Comparison of ENCODE assay signal across 8 mouse cellular contexts in genomic region chr8:80880196-80881106, GRCm38 (mm10). TPM values are rescaled to one million over a fixed set of nuclear protein-coding genes. Genes with fewer than 3 reads are reported as not detected.
DNase-seq lines count a peak whose midpoint lies in the region; ATAC-seq and TF ChIP-seq lines count a peak whose summit lies in the region.

TSS of gene Gab1 (minus strand) at chr8:80880519.

- H3K27ac ChIP-seq in embryonic facial prominence, embryonic 13.5 days: peak within 1 kb of the TSS; percentile 99
- peak within 1 kb of the TSS; percentile 99 for H3K27ac ChIP-seq in kidney, adult 2 months (ENCODE audit: insufficient read depth, low read depth, low read length)
- H3K27ac ChIP-seq in limb, embryonic 11.5 days (replicated peaks; ENCODE audit: low read depth, low read length): peak within 1 kb of the TSS; percentile 97
- peak within 1 kb of the TSS; percentile 88 for H3K27ac ChIP-seq in midbrain, embryonic 11.5 days (ENCODE audit: low read depth, low read length)

- H3K36me3 ChIP-seq in embryonic facial prominence, embryonic 13.5 days: no peaks in the 10 kb centered on the region
- no peaks in the 10 kb centered on the region for H3K36me3 ChIP-seq in kidney, adult 2 months (ENCODE audit: control insufficient read depth, insufficient read depth, low read length)
- no peaks in the 10 kb centered on the region for H3K36me3 ChIP-seq in limb, embryonic 11.5 days (ENCODE audit: control insufficient read depth, insufficient read depth, low read length)
- no peaks in the 10 kb centered on the region for H3K36me3 ChIP-seq in midbrain, embryonic 11.5 days (ENCODE audit: control insufficient read depth, insufficient read depth, low read length)

- peak within 1 kb of the TSS; percentile 88 for H3K9ac ChIP-seq in embryonic facial prominence, embryonic 13.5 days
- peak within 1 kb of the TSS; percentile 82 for H3K9ac ChIP-seq in limb, embryonic 11.5 days (ENCODE audit: low read length)
- H3K9ac ChIP-seq in midbrain, embryonic 11.5 days (ENCODE audit: low read length): peak within 1 kb of the TSS; percentile 80

- H3K4me3 ChIP-seq in embryonic facial prominence, embryonic 13.5 days: peak within 1 kb of the TSS; percentile 72
- H3K4me3 ChIP-seq in kidney, adult 2 months (ENCODE audit: insufficient read depth, low read depth, low read length): peak within 1 kb of the TSS; percentile 99
- peak within 1 kb of the TSS; percentile 86 for H3K4me3 ChIP-seq in limb, embryonic 11.5 days (ENCODE audit: low read depth, low read length)
- peak within 1 kb of the TSS; percentile 81 for H3K4me3 ChIP-seq in midbrain, embryonic 11.5 days (ENCODE audit: low read depth, low read length)

- ATAC-seq in CD4-positive, CD25-positive, alpha-beta regulatory T cell, adult 4 months: no peak
- ATAC-seq in embryonic facial prominence, embryonic 13.5 days (ENCODE audit: insufficient number of reproducible peaks, insufficient read depth, low FRiP score, low TSS enrichment, low read depth): peak; percentile 97
- peak; percentile 96 for ATAC-seq in limb, embryonic 11.5 days (ENCODE audit: insufficient number of reproducible peaks, low FRiP score, low TSS enrichment, low read depth)
- peak; percentile 96 for ATAC-seq in midbrain, embryonic 11.5 days (ENCODE audit: low FRiP score)

- H3K4me2 ChIP-seq in embryonic facial prominence, embryonic 13.5 days: peak within 1 kb of the TSS; percentile 70
- H3K4me2 ChIP-seq in limb, embryonic 11.5 days (ENCODE audit: low read depth, severe bottlenecking): peak within 1 kb of the TSS; percentile 73
- peak within 1 kb of the TSS; percentile 76 for H3K4me2 ChIP-seq in midbrain, embryonic 11.5 days

- WGBS in embryonic facial prominence, embryonic 13.5 days: 1% methylated on average over 68 of the region's 70 CpGs
- WGBS in kidney, adult 2 months: under 1% methylated on average over 70 of the region's 70 CpGs
- WGBS in limb, embryonic 11.5 days: under 1% methylated on average over 61 of the region's 70 CpGs
- WGBS in midbrain, embryonic 11.5 days: under 1% methylated on average over 67 of the region's 70 CpGs

- TF ChIP-seq CTCF in kidney, adult 2 months (conservative IDR thresholded peaks at IDR 0.05; ENCODE audit: insufficient read depth, insufficient read length, low read depth, low read length): peak; percentile 46; the same call in 1 of the 2 replicates

- no peaks in the 10 kb centered on the region for H3K9me3 ChIP-seq in embryonic facial prominence, embryonic 13.5 days
- H3K9me3 ChIP-seq in limb, embryonic 11.5 days (ENCODE audit: control insufficient read depth, low read length): no peaks in the 10 kb centered on the region
- no peaks in the 10 kb centered on the region for H3K9me3 ChIP-seq in midbrain, embryonic 11.5 days (ENCODE audit: control insufficient read depth, low read length)

- DNase-seq in CD4-positive, CD25-positive, alpha-beta regulatory T cell, adult 2 months (ENCODE audit: low read depth, low spot score): peak; percentile 2
- peak; percentile 95 for DNase-seq in heart, adult 18-20 months
- DNase-seq in kidney, adult 2 months: peak; percentile 95
- DNase-seq in limb, embryonic 11.5 days (ENCODE audit: low spot score): peak; percentile 95
- DNase-seq in midbrain, embryonic 11.5 days (ENCODE audit: low spot score, missing footprints): peak; percentile 99
- peak; percentile 36 to 71 for DNase-seq in spleen, postnatal 10 days (ENCODE audit: low spot score in 2 of 2)

- no peak for TF ChIP-seq POLR2A in kidney, adult 2 months (IDR thresholded peaks at IDR 0.05; ENCODE audit: low read depth, low read length)

- H3K27me3 ChIP-seq in embryonic facial prominence, embryonic 13.5 days: no peaks in the 10 kb centered on the region
- H3K27me3 ChIP-seq in kidney, adult 2 months (replicated peaks; ENCODE audit: control insufficient read depth, insufficient read depth, low read length): no peaks in the 10 kb centered on the region
- H3K27me3 ChIP-seq in limb, embryonic 11.5 days (ENCODE audit: control insufficient read depth, insufficient read depth, low read length): no peaks in the 10 kb centered on the region
- no peaks in the 10 kb centered on the region for H3K27me3 ChIP-seq in midbrain, embryonic 11.5 days (ENCODE audit: control insufficient read depth, insufficient read depth, low read length)

- H3K4me1 ChIP-seq in embryonic facial prominence, embryonic 13.5 days: peaks cover 19% of the 10 kb centered on the region
- peaks cover 14% of the 10 kb centered on the region for H3K4me1 ChIP-seq in kidney, adult 2 months (ENCODE audit: control insufficient read depth, insufficient read depth, low read length)
- peaks cover 7% of the 10 kb centered on the region for H3K4me1 ChIP-seq in limb, embryonic 11.5 days (ENCODE audit: control insufficient read depth, insufficient read depth, low read length)
- peaks cover 11% of the 10 kb centered on the region for H3K4me1 ChIP-seq in midbrain, embryonic 11.5 days (ENCODE audit: control insufficient read depth, insufficient read depth, low read length)

RNA-seq across cellular contexts. Expression of gene Gab1, which starts in this region (rescaled TPM):
- polyA plus RNA-seq in CD4-positive, CD25-positive, alpha-beta regulatory T cell, adult 4 months (2017; shearing (Covaris generic)): not detected
- polyA plus RNA-seq in embryonic facial prominence, embryonic 13.5 days (2015; fragmentation: Nextera tagmentation; extraction: Ambion mirVana): 22.2 and 22.7 TPM in 2 replicates
- 10 to 100 TPM; 30.2 to 35.5 TPM for total RNA-seq in heart, adult 18-20 months (2021)
- polyA plus RNA-seq in kidney, adult 2 months (2012; rRNA removed): 24.6 and 27.8 TPM in 2 replicates
- polyA plus RNA-seq in limb, embryonic 11.5 days (2014; fragmentation: Nextera tagmentation; extraction: Ambion mirVana): 22.2 and 22.4 TPM in 2 replicates
- 17.2 and 18.0 TPM in 2 replicates for polyA plus RNA-seq in midbrain, embryonic 11.5 days (2014; fragmentation: Nextera tagmentation; extraction: Ambion mirVana)

Comparison
In these comparisons a context has a peak if more than half of its experiments do, and no peak if none do; other contexts are left out.
1. RNA of gene Gab1 (polyA plus RNA-seq): 24.6 to 27.8 TPM in kidney, adult 2 months, 22.2 to 22.7 TPM in embryonic facial prominence, embryonic 13.5 days, 22.2 to 22.4 TPM in limb, embryonic 11.5 days and 17.2 to 18.0 TPM in midbrain, embryonic 11.5 days; not detected in CD4-positive, CD25-positive, alpha-beta regulatory T cell, adult 4 months; every median in the first group is over 10 times any median in the second.
2. DNase-seq: peak in every context shown above with its lines; median percentile 99 in midbrain, embryonic 11.5 days; 95 in heart, adult 18-20 months; 95 in kidney, adult 2 months; 95 in limb, embryonic 11.5 days; 54 in spleen, postnatal 10 days; 2 in CD4-positive, CD25-positive, alpha-beta regulatory T cell, adult 2 months.
3. Peak in every context shown above with its lines, with median percentiles within 50 percentile points of each other: H3K27ac ChIP-seq, H3K4me2 ChIP-seq, H3K4me3 ChIP-seq and H3K9ac ChIP-seq.